Mouse (Mus musculus) testis, adult 2 months (tissue): Measurements from ENCODE around the gene Hist1h4k.
"Not testable (repeated sequence)": the region's sequence is repeated elsewhere in the genome, so short reads cannot be mapped to it uniquely, and the experiment has no call there.

Experiments used
- CTCF ChIP-seq: fragments of 200-500 bp; IDR thresholded peaks from 2 replicates; pipeline ENCODE4 v1.5.1; 2012; ENCODE audit warnings: low read depth, mild to moderate bottlenecking, inconsistent platforms, low read length, moderate library complexity; ENCODE audit not compliant: control insufficient read depth, insufficient read depth, insufficient replicate concordance
- POLR2A ChIP-seq: fragments of 200-500 bp; IDR thresholded peaks from 2 replicates; pipeline ENCODE4 v1.6.1; 2012; ENCODE audit warnings: low read depth, mild to moderate bottlenecking, inconsistent platforms, low read length, moderate library complexity; ENCODE audit not compliant: control insufficient read depth

DNA sequence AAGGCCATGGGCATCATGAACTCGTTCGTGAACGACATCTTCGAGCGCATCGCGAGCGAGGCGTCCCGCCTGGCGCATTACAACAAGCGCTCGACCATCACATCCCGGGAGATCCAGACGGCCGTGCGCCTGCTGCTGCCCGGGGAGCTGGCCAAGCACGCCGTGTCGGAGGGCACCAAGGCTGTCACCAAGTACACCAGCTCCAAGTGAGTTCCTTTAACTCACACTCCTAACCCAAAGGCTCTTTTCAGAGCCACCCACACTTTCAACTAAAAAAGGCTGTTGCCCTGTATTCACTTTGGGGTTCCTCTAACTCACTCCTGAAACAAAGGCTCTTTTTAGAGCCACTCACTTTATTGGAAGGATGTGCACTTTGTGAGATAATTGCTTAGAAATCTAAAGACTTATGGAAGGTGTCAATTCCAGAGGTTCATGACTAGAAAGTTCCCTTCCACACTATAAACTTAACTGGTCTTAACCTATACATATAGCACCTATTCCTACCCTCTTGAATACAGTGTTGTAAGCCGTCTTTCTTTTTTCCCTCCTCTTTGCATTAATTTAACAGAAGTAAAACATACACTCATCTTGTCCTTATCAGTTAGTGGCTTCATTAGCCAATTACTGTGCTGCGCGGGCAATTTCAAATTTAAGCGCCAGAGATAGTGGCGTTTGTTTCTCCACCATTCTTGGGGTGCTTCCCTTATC lies 4.1 kb upstream of the Hist1h4k start:
- TF ChIP-seq POLR2A, CTCF: not testable (repeated sequence)
